In genomic region chr13:111914348-111914913, GRCm38 (mm10) we compare ENCODE assay signal across 14 mouse cellular contexts.
"Had no signal": no experiment of that assay in that cellular context is flagged by ENCODE, and none has a peak within 500 bp of the region (broad histone marks: within the 10 kb centered on the region; RNA-seq: fewer than 3 reads in every experiment).

No protein-coding gene starts in this region.

- H3K27me3 ChIP-seq: lung, embryonic 15.5 days; midbrain, embryonic 15.5 days had no signal

- H3K27ac ChIP-seq: limb, embryonic 10.5 days; lung, embryonic 15.5 days; macrophage; midbrain, embryonic 15.5 days had no signal

- H3K4me2 ChIP-seq: liver, embryonic 11.5 days; lung, embryonic 15.5 days; midbrain, embryonic 15.5 days had no signal

- DNase-seq: kidney, postnatal 10 days; liver, postnatal 0 days; lung, postnatal 14 days; retina, postnatal 1 day; right cerebral cortex, postnatal 4 days; spleen, adult 18-20 months; thymus, adult 18-20 months; thymus, postnatal 14 days had no signal

- H3K9ac ChIP-seq: liver, postnatal 0 days; lung, embryonic 15.5 days; midbrain, embryonic 15.5 days had no signal

- H3K4me3 ChIP-seq: limb, embryonic 10.5 days; lung, embryonic 15.5 days; megakaryocyte, embryonic 14.5 days; midbrain, embryonic 15.5 days had no signal

- H3K36me3 ChIP-seq: limb, embryonic 10.5 days; lung, embryonic 15.5 days; midbrain, embryonic 15.5 days had no signal

- H3K4me1 ChIP-seq: limb, embryonic 10.5 days; lung, embryonic 15.5 days; megakaryocyte, embryonic 14.5 days; midbrain, embryonic 15.5 days had no signal

- ATAC-seq: liver, postnatal 0 days; midbrain, embryonic 15.5 days had no signal

- H3K9me3 ChIP-seq: limb, embryonic 10.5 days; lung, embryonic 15.5 days; midbrain, embryonic 15.5 days had no signal
